Mouse (Mus musculus) lung, embryonic 14.5 days (tissue): Measurements from ENCODE around the gene Abhd17a. TPM values are rescaled to one million over a fixed set of nuclear protein-coding genes. Genes with fewer than 3 reads are reported as not detected.

Experiments
- ATAC-seq: fragments of 200-750 bp; cut with Nextera tagmentation; 2 replicates; pipeline ENCODE4 v1.8.0; 2017; ENCODE audit warnings: mild to moderate bottlenecking, moderate TSS enrichment, moderate library complexity; ENCODE audit not compliant: insufficient read depth
- DNase-seq: peaks from one replicate; pipeline ENCODE4 v3.0.0-alpha.2; 2015
- H3K27ac ChIP-seq: fragments of 300-500 bp; sonication (generic); 2 replicates; pipeline ENCODE4 v1.5.1; 2014; ENCODE audit warnings: low read depth, mild to moderate bottlenecking, moderate library complexity
- H3K27me3 ChIP-seq: fragments of 300-500 bp; sonication (generic); 2 replicates; pipeline ENCODE4 v1.6.1; 2014; ENCODE audit warnings: low read length, control low read depth; ENCODE audit not compliant: insufficient read depth
- H3K36me3 ChIP-seq: fragments of 300-500 bp; sonication (generic); 2 replicates; pipeline ENCODE4 v1.6.1; 2014; ENCODE audit warnings: control low read depth; ENCODE audit not compliant: insufficient read depth
- H3K4me1 ChIP-seq: fragments of 300-500 bp; sonication (generic); 2 replicates; pipeline ENCODE4 v1.6.1; 2014; ENCODE audit warnings: antibody characterized with exemption, control low read depth; ENCODE audit not compliant: insufficient read depth
- H3K4me2 ChIP-seq: fragments of 300-500 bp; sonication (generic); 2 replicates; pipeline ENCODE4 v1.6.1; 2014; ENCODE audit warnings: mild to moderate bottlenecking
- H3K4me3 ChIP-seq: fragments of 300-500 bp; sonication (generic); 2 replicates; pipeline ENCODE4 v1.5.1; 2014; ENCODE audit warnings: low read depth, low read length
- H3K9ac ChIP-seq: fragments of 300-500 bp; sonication (generic); 2 replicates; pipeline ENCODE4 v1.6.1; 2014
- H3K9me3 ChIP-seq: fragments of 300-500 bp; sonication (generic); 2 replicates; pipeline ENCODE4 v1.6.1; 2016; ENCODE audit warnings: low read depth, low read length, control low read depth
- CTCF ChIP-seq: IDR thresholded peaks from 2 replicates; pipeline ENCODE4 v1.5.1; 2016; ENCODE audit warnings: antibody characterized with exemption, low read depth
- whole genome bisulfite sequencing: fragments of 180-500 bp; shearing (Covaris S2); extraction: QIAGEN DNeasy Blood & Tissue Kit; methylation state at CpG from one replicate; pipeline ENCODE4 v1.1.7; 2014; 5-methylcytosine and 5-hydroxymethylcytosine counted together
- polyA plus RNA-seq: library from polyadenylated mRNA; unstranded; fragments of >200 nt; fragmentation: Nextera tagmentation; extraction: Ambion mirVana; gene quantifications from 2 replicates; pipeline ENCODE4 v1.2.1, GENCODE M21; 2014

The Abhd17a gene
- polyA plus RNA-seq, 1 experiment from 2014 or later = 153 TPM

DNA sequence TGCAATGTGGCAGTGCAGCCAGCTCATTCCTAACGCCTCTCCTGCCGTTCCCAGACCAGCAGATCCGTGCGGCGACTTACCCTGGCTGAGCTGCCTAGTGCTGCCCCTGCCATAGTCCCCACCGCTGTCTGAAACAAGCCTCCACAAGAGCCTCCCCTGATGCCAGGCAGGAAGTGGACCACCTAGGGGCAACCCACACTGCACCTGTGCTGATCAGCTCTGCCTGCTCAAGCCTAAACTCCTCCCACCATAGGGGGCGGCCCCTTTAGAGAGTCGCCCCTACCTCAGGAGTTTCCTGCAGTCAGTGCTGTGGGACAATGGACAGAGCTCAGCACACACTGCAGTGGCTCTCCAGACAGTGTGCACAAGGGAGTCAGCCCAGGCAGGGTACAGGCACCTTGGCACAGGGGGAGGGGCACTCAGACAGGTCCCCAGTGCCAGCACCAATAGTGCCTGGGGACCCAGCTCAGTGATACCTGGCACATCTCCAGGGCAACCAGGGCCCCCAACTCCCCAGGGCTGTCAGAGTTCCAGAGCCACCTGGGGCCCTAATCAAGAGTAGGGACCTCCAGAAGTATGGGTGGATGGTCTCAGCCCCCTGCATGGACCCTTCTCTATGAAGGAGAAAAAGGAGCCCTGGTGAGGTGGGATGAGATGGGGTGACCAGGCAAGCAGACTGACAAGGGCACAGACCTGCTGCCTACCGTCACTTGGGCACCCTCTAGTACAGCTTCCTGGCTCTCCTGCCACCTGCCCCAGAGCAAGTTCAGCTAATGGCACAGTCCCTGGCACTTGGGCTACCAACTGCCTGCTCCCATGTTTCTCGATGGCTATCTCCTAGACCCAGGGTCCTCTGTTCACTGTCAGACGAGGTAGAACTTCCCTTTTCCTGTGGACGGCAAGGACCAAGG lies 5.2 kb downstream of the Abhd17a start:
- ATAC-seq (no peak), DNase-seq (no peak)
- no peaks in the 10 kb centered on the region for H3K27me3 ChIP-seq
- H3K4me1 ChIP-seq = peaks cover 5% of the 10 kb centered on the region; the same call in 1 of the 2 replicates
- peak overlapping the region; percentile 9; the same call in 1 of the 2 replicates for H3K4me3 ChIP-seq
- peak overlapping the region; percentile 49 for H3K4me2 ChIP-seq
- peaks cover 40% of the 10 kb centered on the region for H3K36me3 ChIP-seq
- H3K27ac ChIP-seq = no peak overlapping the region
- H3K9ac ChIP-seq = no peak overlapping the region
- no peaks in the 10 kb centered on the region for H3K9me3 ChIP-seq
- WGBS = 68% methylated on average over 12 of the region's 12 CpGs
- TF ChIP-seq CTCF = no peak

DNA sequence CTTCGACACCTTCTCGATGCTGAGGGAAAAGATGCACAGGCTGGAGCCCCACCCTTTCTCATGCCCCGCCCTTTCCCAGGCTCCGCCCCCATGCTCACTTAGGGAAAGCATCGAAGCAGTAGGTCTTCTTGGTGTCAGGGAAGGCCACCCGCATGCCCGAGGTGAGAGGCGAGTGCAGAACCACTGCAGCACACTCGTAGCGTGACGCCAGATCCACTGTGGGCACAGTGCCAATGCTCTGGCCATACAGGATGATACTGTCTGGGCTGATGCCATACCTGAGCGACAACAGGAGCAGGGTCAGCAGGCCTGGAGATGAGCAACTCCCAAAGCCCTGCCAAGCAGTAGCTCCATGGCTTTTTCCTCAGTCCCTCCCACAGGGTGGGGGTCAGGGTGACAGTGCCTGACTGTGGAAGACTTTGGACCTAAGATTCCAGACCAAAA lies 6.1 kb downstream of the Abhd17a start:
- Histone ChIP-seq H3K4me2 (no peak overlapping the region), H3K27ac (no peak overlapping the region), H3K9ac (no peak overlapping the region), H3K27me3 (no peaks in the 10 kb centered on the region), H3K9me3 (no peaks in the 10 kb centered on the region), H3K4me1 (peaks cover 2% of the 10 kb centered on the region; the same call in 1 of the 2 replicates), H3K36me3 (peaks cover 40% of the 10 kb centered on the region), H3K4me3 (no peak overlapping the region)
- WGBS = 51% methylated on average over 12 of the region's 12 CpGs
- DNase-seq = no peak
- ATAC-seq = no peak
- TF ChIP-seq CTCF = no peak

DNA sequence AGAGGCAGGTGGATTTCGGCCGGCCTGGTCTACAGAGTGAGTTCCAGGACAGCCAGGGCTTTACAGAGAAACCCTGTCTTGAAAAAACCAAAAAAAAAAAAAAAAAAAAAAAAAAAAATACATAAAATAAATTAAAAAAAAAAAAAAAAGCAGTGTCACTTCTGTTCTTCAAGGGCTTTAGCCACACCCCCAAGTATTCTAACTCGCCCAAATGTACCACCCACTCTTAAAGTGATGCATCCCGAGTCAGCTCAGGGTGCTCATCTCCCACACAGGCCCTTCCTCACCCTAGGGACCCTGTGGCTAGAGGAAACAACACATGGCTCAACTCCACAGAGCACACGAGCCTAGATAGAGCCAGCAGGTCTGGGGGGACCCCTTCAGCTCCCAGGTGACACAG lies 7.1 kb downstream of the Abhd17a start:
- no peak for ATAC-seq
- H3K27me3 ChIP-seq = no peaks in the 10 kb centered on the region
- H3K4me1 ChIP-seq = 0 out of 2 replicates have a peak, but pooled peaks cover 3% of the 10 kb centered on the region
- DNase-seq = no peak
- peaks cover 40% of the 10 kb centered on the region for H3K36me3 ChIP-seq
- no peak overlapping the region for H3K9ac ChIP-seq
- no peaks in the 10 kb centered on the region for H3K9me3 ChIP-seq
- TF ChIP-seq CTCF = no peak
- no peak overlapping the region for H3K4me2 ChIP-seq
- 85% methylated on average over 5 of the region's 5 CpGs for WGBS
- no peak overlapping the region for H3K4me3 ChIP-seq
- no peak overlapping the region for H3K27ac ChIP-seq

DNA sequence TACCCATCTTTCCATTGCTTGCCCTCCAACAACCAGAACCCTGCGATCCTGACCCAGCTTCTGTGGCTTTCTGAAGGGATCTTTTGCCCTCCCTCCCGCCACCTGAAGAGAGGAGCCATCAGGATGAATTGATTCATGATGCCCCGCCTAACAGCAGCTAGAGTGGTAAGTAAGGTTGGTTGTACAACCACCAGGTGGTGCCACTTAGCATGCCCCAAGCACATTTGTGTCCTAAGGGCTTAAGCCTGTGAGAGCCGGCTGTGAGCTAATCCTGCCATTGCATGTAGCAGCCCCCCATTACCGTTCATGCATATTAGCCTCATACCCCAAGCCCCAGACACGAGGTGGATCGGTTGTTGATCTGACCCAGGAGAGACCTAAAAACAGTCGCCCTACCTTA lies 11.2 kb downstream of the Abhd17a start:
- Histone ChIP-seq H3K4me3 (peak overlapping the region; percentile 87), H3K9ac (peak overlapping the region; percentile 43), H3K9me3 (no peaks in the 10 kb centered on the region), H3K27ac (peak overlapping the region; percentile 95; the same call in 1 of the 2 replicates), H3K4me1 (peaks cover 12% of the 10 kb centered on the region), H3K4me2 (peak overlapping the region; percentile 76), H3K27me3 (no peaks in the 10 kb centered on the region), H3K36me3 (peaks cover 16% of the 10 kb centered on the region)
- TF ChIP-seq CTCF = peak; percentile 67
- WGBS = 9% methylated on average over 8 of the region's 8 CpGs
- ATAC-seq = no peak
- peak; percentile 78 for DNase-seq

DNA sequence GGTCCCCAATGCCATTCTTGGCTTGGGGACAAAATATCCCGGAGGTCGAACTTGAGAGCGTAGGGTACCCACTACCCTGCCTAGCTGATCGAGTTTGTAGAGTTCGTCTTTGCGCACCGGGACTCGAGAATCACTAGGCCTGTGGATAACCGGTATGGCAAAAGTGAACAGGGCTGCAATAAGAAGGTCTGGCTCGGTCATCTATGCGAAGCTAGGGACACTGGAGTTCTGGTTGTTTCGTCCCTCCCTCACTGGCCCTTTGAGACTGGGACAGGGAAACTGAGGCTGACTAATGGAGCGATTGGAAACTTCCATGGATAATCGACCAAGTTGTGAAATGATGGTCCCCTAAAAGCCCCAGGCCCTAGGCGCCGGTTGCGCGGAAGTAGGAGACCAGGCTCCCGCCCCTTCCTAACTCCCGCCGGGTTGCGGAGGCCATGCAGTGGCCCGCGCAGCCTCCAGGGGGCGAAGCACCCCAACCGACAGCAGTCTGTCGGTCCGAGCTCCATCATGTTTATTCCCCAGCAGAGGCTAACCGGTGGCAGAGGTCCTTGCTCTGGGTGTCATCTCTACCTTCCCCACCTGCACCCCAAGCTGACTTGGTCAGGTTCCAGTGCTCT lies 11.9 kb downstream of the Abhd17a start:
- under 1% methylated on average over 29 of the region's 29 CpGs for WGBS
- H3K27me3 ChIP-seq = no peaks in the 10 kb centered on the region
- peak overlapping the region; percentile 95 for H3K27ac ChIP-seq
- ATAC-seq (peak; percentile 66), DNase-seq (peak; percentile 90)
- peak overlapping the region; percentile 76 for H3K4me2 ChIP-seq
- peaks cover 9% of the 10 kb centered on the region for H3K36me3 ChIP-seq
- peaks cover 15% of the 10 kb centered on the region for H3K4me1 ChIP-seq
- no peaks in the 10 kb centered on the region for H3K9me3 ChIP-seq
- H3K9ac ChIP-seq = peak overlapping the region; percentile 43
- H3K4me3 ChIP-seq = peak overlapping the region; percentile 87
- TF ChIP-seq CTCF = peak; percentile 93

DNA sequence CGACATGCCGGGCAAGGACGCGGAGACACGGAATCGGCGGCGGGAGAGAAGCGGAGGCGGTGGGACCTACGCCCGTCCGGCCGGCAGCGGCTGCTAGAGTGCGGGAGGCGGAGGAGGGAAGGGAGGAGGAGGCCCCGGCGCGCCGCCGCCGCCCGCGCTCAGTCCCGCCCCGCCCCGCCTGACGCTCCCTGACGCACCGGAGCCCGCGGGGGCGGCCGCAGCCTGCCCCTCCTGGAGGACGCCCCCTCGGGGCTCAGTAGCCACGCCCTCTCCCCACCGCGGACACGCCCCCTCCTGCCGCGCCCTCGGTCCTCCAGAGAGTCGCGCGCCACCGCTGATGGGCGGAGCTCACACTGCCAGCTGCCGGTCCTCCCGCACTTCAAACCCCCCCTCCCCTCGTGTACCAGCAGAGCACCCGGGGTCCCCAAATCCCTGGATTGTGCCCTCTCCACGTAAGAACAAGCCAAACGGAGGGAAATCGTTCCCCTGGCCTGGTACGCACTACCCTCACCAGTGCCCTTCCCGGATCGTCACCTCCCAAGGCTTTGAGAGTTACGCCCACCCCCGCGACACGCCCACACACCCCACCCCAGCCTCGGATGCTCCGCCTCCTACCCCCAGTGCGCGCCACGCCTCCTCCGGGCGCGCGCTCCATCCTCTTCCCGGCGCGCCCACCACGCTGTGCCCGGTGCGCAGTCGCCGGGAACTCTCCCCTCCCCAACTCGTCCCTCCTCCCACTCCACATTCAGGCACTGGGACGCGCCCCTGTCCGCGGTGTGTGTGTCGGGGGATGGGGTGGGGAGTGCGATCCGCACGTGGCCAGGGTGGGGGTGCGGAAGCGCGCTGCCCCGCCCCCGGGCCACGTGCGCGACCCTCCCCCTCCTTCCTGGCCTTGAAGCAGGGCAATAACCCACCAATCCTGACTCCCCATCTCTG lies 12.7 kb downstream of the Abhd17a start, which contains the start of gene Klf16:
TSS of gene Klf16 (minus strand) at position 127 of the 936 bp plus-strand sequence.
- TF ChIP-seq CTCF = no peak
- Histone ChIP-seq H3K4me1 (peaks cover 15% of the 10 kb centered on the region), H3K4me2 (peak within 1 kb of the TSS; percentile 76), H3K27ac (peak within 1 kb of the TSS; percentile 95), H3K27me3 (no peaks in the 10 kb centered on the region), H3K4me3 (peak within 1 kb of the TSS; percentile 87), H3K36me3 (peaks cover 3% of the 10 kb centered on the region; the same call in 1 of the 2 replicates), H3K9me3 (no peaks in the 10 kb centered on the region), H3K9ac (peak within 1 kb of the TSS; percentile 69)
- DNase-seq (peak; percentile 98), ATAC-seq (peak; percentile 79)
- under 1% methylated on average over 95 of the region's 97 CpGs for WGBS
